Mouse (Mus musculus) lung, adult 18-20 months (tissue): ENCODE results near the gene Syce1.
A peak's percentile ranks its signal among the peaks of the same experiment; 100 is the strongest.

ENCODE experiments used
- DNase-seq, 2 experiments: peaks; one replicate each; pipeline ENCODE4 v3.0.0; 2022; ENCODE audit warnings: mixed read lengths in 2 of 2

Syce1 gene

GRCm38 (mm10) chr7:140787406-140788052, at the start of gene Syce1:
Gene Syce1, minus strand, starts transcription at chr7:140787852.
- no peak for DNase-seq

GRCm38 (mm10) chr7:140836243-140837115, 48.8 kb upstream of the Syce1 start:
- no peak for DNase-seq

- no peak for DNase-seq
Observed at GRCm38 (mm10) chr7:140835758-140836087, 48.1 kb upstream of the Syce1 start.

GRCm38 (mm10) chr7:140834968-140835757, 47.5 kb upstream of the Syce1 start, which contains the start of gene Urah:
Gene Urah, plus strand, starts transcription at chr7:140835018.
- DNase-seq: peak; percentile 74 to 84

- DNase-seq: no peak
Observed at GRCm38 (mm10) chr7:140833341-140833740, 45.7 kb upstream of the Syce1 start.

- no peak for DNase-seq
Observed at GRCm38 (mm10) chr7:140831447-140831846, 43.8 kb upstream of the Syce1 start.

- DNase-seq: peak; percentile 52 to 71
Observed at GRCm38 (mm10) chr7:140828171-140828881, 40.7 kb upstream of the Syce1 start.

GRCm38 (mm10) chr7:140822731-140823130, 35.1 kb upstream of the Syce1 start:
- no peak for DNase-seq

GRCm38 (mm10) chr7:140821653-140822329, 34.1 kb upstream of the Syce1 start, which contains the start of gene Zfp941:
Gene Zfp941, minus strand, starts transcription at chr7:140822178.
- DNase-seq: peak; percentile 31 to 32

GRCm38 (mm10) chr7:140821305-140821652, 33.6 kb upstream of the Syce1 start:
- DNase-seq: no peak

- DNase-seq: no peak
Observed at GRCm38 (mm10) chr7:140820173-140820572, 32.5 kb upstream of the Syce1 start.

GRCm38 (mm10) chr7:140812850-140813249, 25.2 kb upstream of the Syce1 start:
- no peak for DNase-seq

GRCm38 (mm10) chr7:140811714-140812113, 24.1 kb upstream of the Syce1 start:
- no peak for DNase-seq

- DNase-seq: no peak
Observed at GRCm38 (mm10) chr7:140810496-140810895, 22.8 kb upstream of the Syce1 start.

- peak; percentile 38 to 63 for DNase-seq
Observed at GRCm38 (mm10) chr7:140805704-140806103, 18.1 kb upstream of the Syce1 start.

- DNase-seq: no peak
Observed at GRCm38 (mm10) chr7:140802629-140803028, 15.0 kb upstream of the Syce1 start.

GRCm38 (mm10) chr7:140798212-140798611, 10.6 kb upstream of the Syce1 start:
- DNase-seq: no peak

GRCm38 (mm10) chr7:140797619-140798018, 10.0 kb upstream of the Syce1 start:
- DNase-seq: no peak

GRCm38 (mm10) chr7:140793541-140793940, 5.9 kb upstream of the Syce1 start:
- DNase-seq: no peak

GRCm38 (mm10) chr7:140788053-140788435, 392 bp upstream of the Syce1 start:
- no peak for DNase-seq

- no peak for DNase-seq
Observed at GRCm38 (mm10) chr7:140780548-140780947, 7.1 kb downstream of the Syce1 start.
